ENCODE assay signal across 21 mouse cellular contexts in the genomic region with DNA sequence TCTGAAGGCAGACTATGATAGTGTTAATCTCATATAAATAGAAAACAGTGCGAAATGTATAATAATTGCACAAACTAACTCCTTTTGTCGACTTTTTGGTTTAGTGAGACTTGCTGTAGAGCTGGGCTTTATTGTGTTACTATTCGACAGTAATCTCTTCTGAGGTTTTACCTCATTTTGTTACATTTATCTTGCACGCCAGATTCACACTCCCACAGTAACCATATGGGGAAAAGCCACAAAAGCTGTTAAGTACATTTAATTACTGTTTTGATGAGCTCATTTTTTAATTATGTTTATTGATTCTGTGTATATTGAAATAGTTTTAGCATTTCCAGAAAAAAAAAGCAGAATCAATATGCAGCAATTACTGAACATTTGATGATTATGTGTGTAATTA.
"Had no signal": no experiment of that assay in that cellular context is flagged by ENCODE, and none has a peak within 500 bp of the region (broad histone marks: within the 10 kb centered on the region; RNA-seq: fewer than 3 reads in every experiment).

No protein-coding gene starts in this region.

- H3K9me3 ChIP-seq: limb, embryonic 12.5 days; limb, embryonic 15.5 days; midbrain, embryonic 13.5 days; neural tube, embryonic 13.5 days had no signal

- H3K4me2 ChIP-seq: limb, embryonic 12.5 days; limb, embryonic 15.5 days; liver, embryonic 11.5 days; lung, embryonic 14.5 days; midbrain, embryonic 13.5 days; neural tube, embryonic 13.5 days had no signal

- H3K4me3 ChIP-seq: limb, embryonic 12.5 days; limb, embryonic 15.5 days; midbrain, embryonic 13.5 days; myocyte; neural tube, embryonic 13.5 days had no signal

- H3K27ac ChIP-seq: kidney, postnatal 0 days; limb, embryonic 12.5 days; limb, embryonic 15.5 days; liver, embryonic 14.5 days; macrophage; midbrain, embryonic 13.5 days; neural tube, embryonic 13.5 days had no signal

- H3K36me3 ChIP-seq: limb, embryonic 12.5 days; limb, embryonic 15.5 days; midbrain, embryonic 13.5 days; neural tube, embryonic 13.5 days had no signal

- DNase-seq: kidney, adult 2 months; kidney, postnatal 25 days; left cerebral cortex, postnatal 4 days; liver, postnatal 0 days; lung, embryonic 14.5 days; retina, postnatal 1 day; thymus, adult 2 months; thymus, postnatal 14 days; thymus, postnatal 4 days had no signal

- H3K4me1 ChIP-seq: limb, embryonic 12.5 days; limb, embryonic 15.5 days; neural tube, embryonic 13.5 days had no signal

- H3K9ac ChIP-seq: limb, embryonic 12.5 days; limb, embryonic 15.5 days; liver, embryonic 14.5 days; liver, postnatal 0 days; lung, embryonic 14.5 days; midbrain, embryonic 13.5 days; neural tube, embryonic 13.5 days had no signal

- H3K27me3 ChIP-seq: limb, embryonic 12.5 days; limb, embryonic 15.5 days; midbrain, embryonic 13.5 days; neural tube, embryonic 13.5 days had no signal

- ATAC-seq: intestine, postnatal 0 days; liver, postnatal 0 days; lung, postnatal 0 days; midbrain, embryonic 13.5 days; midbrain, embryonic 16.5 days had no signal
